Mouse (Mus musculus) heart, adult 2 months (tissue): ENCODE measurements around the gene Fam241b. TPM values are rescaled to one million over a fixed set of nuclear protein-coding genes. Genes with fewer than 3 reads are reported as not detected.

Source experiments
- DNase-seq, 2 experiments: peaks; one replicate each; pipeline ENCODE4 v3.0.0; 2021
- H3K27ac ChIP-seq: fragments of 200-600 bp; 2 replicates; pipeline ENCODE4 v1.8.1; 2022
- H3K27me3 ChIP-seq: fragments of 200-500 bp; 2 replicates; pipeline ENCODE4 v1.6.1; 2012; ENCODE audit warnings: mild to moderate bottlenecking, low read length, inconsistent platforms, mixed read lengths; ENCODE audit not compliant: control insufficient read depth, insufficient read depth
- H3K36me3 ChIP-seq: fragments of 200-500 bp; 2 replicates; pipeline ENCODE4 v1.6.1; 2012; ENCODE audit warnings: low read length, inconsistent platforms; ENCODE audit not compliant: control insufficient read depth, insufficient read depth
- H3K4me1 ChIP-seq: fragments of 200-500 bp; 2 replicates; pipeline ENCODE4 v1.6.1; 2011; ENCODE audit warnings: low read length; ENCODE audit not compliant: control insufficient read depth, insufficient read depth
- H3K4me3 ChIP-seq: fragments of 200-600 bp; 2 replicates; pipeline ENCODE4 v1.8.1; 2022
- H3K79me2 ChIP-seq: fragments of 200-500 bp; replicated peaks from 2 replicates; pipeline ENCODE4 v1.6.1; 2012; ENCODE audit warnings: mild to moderate bottlenecking, inconsistent platforms, low read length, moderate library complexity, mixed read lengths; ENCODE audit not compliant: control insufficient read depth, insufficient read depth
- H3K9ac ChIP-seq: fragments of 200-500 bp; 2 replicates; pipeline ENCODE4 v1.6.1; 2012; ENCODE audit warnings: low read depth, mild to moderate bottlenecking, control low read depth, inconsistent platforms, low read length, mixed read lengths
- CTCF ChIP-seq: fragments of 200-600 bp; IDR thresholded peaks from 2 replicates; pipeline ENCODE4 v1.8.1; 2022; ENCODE audit warnings: antibody characterized with exemption, mild to moderate bottlenecking, moderate library complexity
- EP300 ChIP-seq: fragments of 200-500 bp; IDR thresholded peaks from 2 replicates; pipeline ENCODE4 v1.6.1; 2011; ENCODE audit warnings: low read depth, low read length, control low read depth; ENCODE audit not compliant: insufficient read depth
- POLR2A ChIP-seq: fragments of 200-500 bp; IDR thresholded peaks from 2 replicates; pipeline ENCODE4 v1.6.1; 2011; ENCODE audit warnings: mild to moderate bottlenecking, low read depth, low read length, control low read depth; ENCODE audit not compliant: insufficient read depth
- whole genome bisulfite sequencing: fragments of 180-500 bp; shearing (Covaris S2); methylation state at CpG from one replicate; pipeline ENCODE4 v1.1.7; 2018; 5-methylcytosine and 5-hydroxymethylcytosine counted together
- intact Hi-C: fragments of 180-260 bp; cut with DNase I; formaldehyde crosslinking; loops from one replicate; pipeline ENCODE4 v1.15.1; 2025
- polyA plus RNA-seq: library from polyadenylated mRNA; depleted of rRNA; stranded (reverse); fragments of >200 nt; gene quantifications from 2 replicates; pipeline ENCODE4 v1.2.3, GENCODE M21; 2012
- total RNA-seq, 2 experiments: library from RNA; stranded (reverse); gene quantifications; 2 replicates each; pipeline ENCODE4 v1.2.3; 2021

Fam241b gene
- total and polyA plus RNA-seq, 3 experiments: 3.0 to 3.3 (median 3.2) TPM

- H3K4me1 ChIP-seq: no peaks in the 10 kb centered on the region
- no peak for DNase-seq
- peaks cover 10% of the 10 kb centered on the region; the same call in 1 of the 2 replicates for H3K27me3 ChIP-seq
- intact Hi-C loops: no loop called here
- no peak for TF ChIP-seq POLR2A
- no peak for TF ChIP-seq CTCF
- no peak for TF ChIP-seq EP300
- no peak overlapping the region for H3K27ac ChIP-seq
- no peaks in the 10 kb centered on the region for H3K36me3 ChIP-seq
- no peak overlapping the region for H3K4me3 ChIP-seq
- no peaks in the 10 kb centered on the region for H3K79me2 ChIP-seq
- no peak overlapping the region for H3K9ac ChIP-seq
- WGBS: 20% methylated on average over 4 of the region's 4 CpGs
These were observed 6.6 kb downstream of the Fam241b start for GRCm38 (mm10) chr10:62137150-62137549.

GRCm38 (mm10) chr10:62135696-62136470 lies 7.8 kb downstream of the Fam241b start:
- no peaks in the 10 kb centered on the region for H3K4me1 ChIP-seq
- intact Hi-C loops: no loop called here
- no peak overlapping the region for H3K27ac ChIP-seq
- no peak overlapping the region for H3K9ac ChIP-seq
- no peaks in the 10 kb centered on the region for H3K36me3 ChIP-seq
- no peak overlapping the region for H3K4me3 ChIP-seq
- no peak for DNase-seq
- 4% methylated on average over 8 of the region's 8 CpGs for WGBS
- no peaks in the 10 kb centered on the region for H3K79me2 ChIP-seq
- TF ChIP-seq EP300 (no peak), POLR2A (no peak), CTCF (no peak)
- H3K27me3 ChIP-seq: peaks cover 11% of the 10 kb centered on the region; the same call in 1 of the 2 replicates

- DNase-seq: peak in 1 of 2 experiments; percentile 10
- intact Hi-C loops: no loop called here
- TF ChIP-seq POLR2A (no peak), EP300 (no peak), CTCF (no peak)
- Histone ChIP-seq H3K4me1 (no peaks in the 10 kb centered on the region), H3K27ac (no peak within 1 kb of the TSS), H3K9ac (no peak within 1 kb of the TSS), H3K79me2 (no peaks in the 10 kb centered on the region), H3K36me3 (no peaks in the 10 kb centered on the region), H3K4me3 (no peak within 1 kb of the TSS), H3K27me3 (peaks cover 11% of the 10 kb centered on the region; the same call in 1 of the 2 replicates)
- under 1% methylated on average over 29 of the region's 29 CpGs for WGBS
These were observed 10.9 kb downstream of the Fam241b start, which contains the start of gene Neurog3 for GRCm38 (mm10) chr10:62132691-62133281. TSS of gene Neurog3 (plus strand) at chr10:62133090.

GRCm38 (mm10) chr10:62128316-62128951 lies 15.3 kb downstream of the Fam241b start:
- peaks cover 5% of the 10 kb centered on the region; the same call in 1 of the 2 replicates for H3K27me3 ChIP-seq

GRCm38 (mm10) chr10:62127711-62128231 lies 15.9 kb downstream of the Fam241b start:
- TF ChIP-seq POLR2A: no peak
- TF ChIP-seq EP300: no peak
- no peak for TF ChIP-seq CTCF
- Histone ChIP-seq H3K36me3 (no peaks in the 10 kb centered on the region), H3K27me3 (peaks cover 3% of the 10 kb centered on the region; the same call in 1 of the 2 replicates), H3K4me1 (no peaks in the 10 kb centered on the region), H3K9ac (no peak overlapping the region), H3K4me3 (no peak overlapping the region), H3K79me2 (no peaks in the 10 kb centered on the region), H3K27ac (no peak overlapping the region)
- DNase-seq: no peak
- 37% methylated on average over 21 of the region's 21 CpGs for WGBS
- intact Hi-C loops: no loop called here

More at GRCm38 (mm10) chr10:62128316-62128951, 15.3 kb downstream of the Fam241b start:
- Histone ChIP-seq H3K4me1 (no peaks in the 10 kb centered on the region), H3K36me3 (no peaks in the 10 kb centered on the region), H3K27ac (no peak overlapping the region), H3K79me2 (no peaks in the 10 kb centered on the region), H3K4me3 (no peak overlapping the region), H3K9ac (no peak overlapping the region)
- intact Hi-C loops: no loop called here
- 3% methylated on average over 32 of the region's 32 CpGs for WGBS
- no peak for DNase-seq
- no peak for TF ChIP-seq POLR2A
- TF ChIP-seq EP300: no peak
- no peak for TF ChIP-seq CTCF
